Mouse (Mus musculus) MEL (cell line): ENCODE results near the gene Ube3a. TPM values are rescaled to one million over a fixed set of nuclear protein-coding genes. Genes with fewer than 3 reads are reported as not detected.
A peak's percentile ranks its signal among the peaks of the same experiment; 100 is the strongest.

Experiments used
- DNase-seq: peaks from one replicate; pipeline ENCODE4 v3.0.0; 2011; ENCODE audit warnings: low read depth, low spot score
- H3K27ac ChIP-seq: 2 replicates; pipeline ENCODE4 v1.5.1; 2012; ENCODE audit warnings: low read depth, mild to moderate bottlenecking, control low read depth, low read length, moderate library complexity; ENCODE audit not compliant: control insufficient read depth
- H3K27me3 ChIP-seq, 2 experiments: fragments of 150-350 bp in 1 of 2; sonication (generic) in 1 of 2; 2 replicates each; pipeline ENCODE4 v1.6.1; 2012; ENCODE audit warnings: low read length in 2 of 2, mild to moderate bottlenecking in 2 of 2, improper control_type of control experiment in 1 of 2, moderate library complexity in 1 of 2; ENCODE audit not compliant: insufficient read depth in 2 of 2, control insufficient read depth in 1 of 2
- H3K36me3 ChIP-seq, 2 experiments: 2 replicates each; pipeline ENCODE4 v1.6.1; 2012 to 2014; ENCODE audit warnings: low read length in 2 of 2, improper control_type of control experiment in 1 of 2, inconsistent platforms in 1 of 2, mild to moderate bottlenecking in 1 of 2; ENCODE audit not compliant: insufficient read depth in 2 of 2, control insufficient read depth in 1 of 2
- H3K4me1 ChIP-seq, 2 experiments: fragments of 150-350 bp in 1 of 2; sonication (generic) in 1 of 2; 2 replicates each; pipeline ENCODE4 v1.6.1; 2012; ENCODE audit warnings: low read length in 2 of 2, improper control_type of control experiment in 1 of 2, mild to moderate bottlenecking in 1 of 2; ENCODE audit not compliant: insufficient read depth in 2 of 2, control insufficient read depth in 1 of 2
- H3K4me3 ChIP-seq, 2 experiments: fragments of 150-350 bp in 1 of 2; sonication (generic) in 1 of 2; 2 replicates each; pipeline ENCODE4 v1.5.1; 2012; ENCODE audit warnings: low read depth in 2 of 2, low read length in 2 of 2, mild to moderate bottlenecking in 2 of 2, moderate library complexity in 2 of 2, control low read depth in 1 of 2, improper control_type of control experiment in 1 of 2; ENCODE audit not compliant: control insufficient read depth in 1 of 2, insufficient read depth in 1 of 2
- H3K79me2 ChIP-seq: 2 replicates; pipeline ENCODE4 v1.6.1; 2012; ENCODE audit warnings: mild to moderate bottlenecking, low read length, moderate library complexity; ENCODE audit not compliant: control insufficient read depth, poor library complexity, insufficient read depth
- H3K9ac ChIP-seq: 2 replicates; pipeline ENCODE4 v1.6.1; 2012; ENCODE audit warnings: low read depth, mild to moderate bottlenecking, control low read depth, low read length, moderate library complexity; ENCODE audit not compliant: control insufficient read depth, poor library complexity, severe bottlenecking
- H3K9me3 ChIP-seq: fragments of 150-350 bp; sonication (generic); replicated peaks from 2 replicates; pipeline ENCODE4 v1.6.1; 2012; ENCODE audit warnings: mild to moderate bottlenecking, low read length, improper control_type of control experiment, moderate library complexity; ENCODE audit not compliant: insufficient read depth
- BHLHE40 ChIP-seq: IDR thresholded peaks from 2 replicates; pipeline ENCODE4 v1.6.1; 2012; ENCODE audit warnings: low read depth, mild to moderate bottlenecking, inconsistent platforms, low read length, improper control_type of control experiment, borderline replicate concordance
- E2F4 ChIP-seq: IDR thresholded peaks from 2 replicates; pipeline ENCODE4 v1.6.1; 2011; ENCODE audit warnings: low read depth, low read length, improper control_type of control experiment, borderline replicate concordance
- ETS1 ChIP-seq: IDR thresholded peaks from 2 replicates; pipeline ENCODE4 v1.6.1; 2012; ENCODE audit warnings: low read depth, mild to moderate bottlenecking, inconsistent platforms, low read length, improper control_type of control experiment, moderate library complexity
- GABPA ChIP-seq: IDR thresholded peaks from 2 replicates; pipeline ENCODE4 v1.6.1; 2012; ENCODE audit warnings: low read depth, mild to moderate bottlenecking, inconsistent platforms, low read length, improper control_type of control experiment, moderate library complexity
- GATA1 ChIP-seq: IDR thresholded peaks from 2 replicates; pipeline ENCODE4 v1.6.1; 2011; ENCODE audit warnings: low read depth, low read length, improper control_type of control experiment
- MAX ChIP-seq: IDR thresholded peaks from 2 replicates; pipeline ENCODE4 v1.6.1; 2011; ENCODE audit warnings: low read length, improper control_type of control experiment
- MEF2A ChIP-seq: IDR thresholded peaks from 2 replicates; pipeline ENCODE4 v1.6.1; 2014; ENCODE audit warnings: low read depth, mild to moderate bottlenecking, inconsistent platforms, low read length, improper control_type of control experiment; ENCODE audit not compliant: poor library complexity, insufficient replicate concordance, severe bottlenecking; ENCODE audit errors: extremely low read depth
- MYC ChIP-seq: IDR thresholded peaks from 2 replicates; pipeline ENCODE4 v1.6.1; 2011; ENCODE audit warnings: low read depth, mild to moderate bottlenecking, low read length, improper control_type of control experiment, moderate library complexity
- NRF1 ChIP-seq: IDR thresholded peaks from 2 replicates; pipeline ENCODE4 v1.6.1; 2014; ENCODE audit warnings: low read depth, mild to moderate bottlenecking, inconsistent platforms, low read length, improper control_type of control experiment, moderate library complexity; ENCODE audit not compliant: poor library complexity, insufficient read depth, severe bottlenecking
- POLR2AphosphoS2 ChIP-seq: IDR thresholded peaks from 2 replicates; pipeline ENCODE4 v1.6.1; 2011; ENCODE audit warnings: low read length, improper control_type of control experiment
- POLR2AphosphoS5 ChIP-seq: IDR thresholded peaks from 2 replicates; pipeline ENCODE4 v1.6.1; 2012; ENCODE audit warnings: low read depth, borderline replicate concordance, mild to moderate bottlenecking, inconsistent platforms, low read length, moderate library complexity, mixed read lengths
- SIN3A ChIP-seq: IDR thresholded peaks from 2 replicates; pipeline ENCODE4 v1.6.1; 2012; ENCODE audit warnings: low read length, improper control_type of control experiment, inconsistent platforms
- TAL1 ChIP-seq: IDR thresholded peaks from 2 replicates; pipeline ENCODE4 v1.6.1; 2012; ENCODE audit warnings: mild to moderate bottlenecking, inconsistent platforms, low read length, moderate library complexity, mixed read lengths
- TBP ChIP-seq: IDR thresholded peaks from 2 replicates; pipeline ENCODE4 v1.8.0; 2011; ENCODE audit warnings: low read depth, low read length, improper control_type of control experiment
- TCF12 ChIP-seq: IDR thresholded peaks from 2 replicates; pipeline ENCODE4 v1.6.1; 2014; ENCODE audit warnings: low read depth, mild to moderate bottlenecking, inconsistent platforms, low read length, improper control_type of control experiment, moderate library complexity
- UBTF ChIP-seq: IDR thresholded peaks from 2 replicates; pipeline ENCODE4 v1.6.1; 2012; ENCODE audit warnings: low read depth, mild to moderate bottlenecking, inconsistent platforms, low read length, improper control_type of control experiment, moderate library complexity, borderline replicate concordance; ENCODE audit not compliant: insufficient read depth
- USF1 ChIP-seq: IDR thresholded peaks from 2 replicates; pipeline ENCODE4 v1.6.1; 2014; ENCODE audit warnings: low read depth, mild to moderate bottlenecking, inconsistent platforms, low read length, improper control_type of control experiment, moderate library complexity
- USF2 ChIP-seq, 2 experiments: IDR thresholded peaks; 2 replicates each; pipeline ENCODE4 v1.6.1; 2011 to 2012; ENCODE audit warnings: improper control_type of control experiment in 2 of 2, low read length in 2 of 2, borderline replicate concordance in 1 of 2, inconsistent platforms in 1 of 2, low read depth in 1 of 2, mild to moderate bottlenecking in 1 of 2; ENCODE audit not compliant: insufficient read depth in 1 of 2
- ZKSCAN1 ChIP-seq: IDR thresholded peaks from 2 replicates; pipeline ENCODE4 v1.6.1; 2012; ENCODE audit warnings: low read depth, mild to moderate bottlenecking, inconsistent platforms, low read length, improper control_type of control experiment, moderate library complexity
- ZNF384 ChIP-seq: IDR thresholded peaks from 2 replicates; pipeline ENCODE4 v1.6.1; 2012; ENCODE audit warnings: low read depth, mild to moderate bottlenecking, inconsistent platforms, low read length, improper control_type of control experiment
- polyA plus RNA-seq, 2 experiments: library from polyadenylated mRNA; stranded (reverse) in 1 of 2; unstranded in 1 of 2; fragments of >175 nt in 1 of 2; fragments of >200 nt in 1 of 2; gene quantifications; 2 replicates each; pipeline versions ENCODE4 v1.2.1 to v1.2.4; 2012; ENCODE audit warnings: low replicate concordance in 2 of 2, low read depth in 1 of 2; ENCODE audit not compliant: insufficient read length in 2 of 2, insufficient read depth in 1 of 2, missing spikeins in 1 of 2
- total RNA-seq: library from RNA; depleted of rRNA; stranded (reverse); fragments of 300-350 nt; gene quantifications from 2 replicates; pipeline ENCODE4 v1.2.3, GENCODE M21; 2012

Gene Ube3a
- total and polyA plus RNA-seq, 3 experiments, result 46.3 to 112 (median 81.7) TPM

- TF ChIP-seq MYC (no peak), MAX (no peak)
These were observed 1.8 kb downstream of the Ube3a start (continued) for GRCm38 (mm10) chr7:59230304-59230703.

GRCm38 (mm10) chr7:59230768-59231167, 2.2 kb downstream of the Ube3a start:
- Histone ChIP-seq H3K27me3 (no peaks in the 10 kb centered on the region), H3K9me3 (no peaks in the 10 kb centered on the region), H3K4me1 (peaks cover 5 to 13% of the 10 kb centered on the region in 2 experiments; a peak in 2 of 4 replicates), H3K4me3 (peak overlapping the region; percentile 40 to 73; a peak in 3 of 4 replicates), H3K79me2 (peaks cover 48% of the 10 kb centered on the region), H3K36me3 (peaks cover 0 to 38% of the 10 kb centered on the region in 2 experiments; a peak in 2 of 4 replicates), H3K27ac (no peak overlapping the region), H3K9ac (peak overlapping the region; percentile 36; the same call in 1 of the 2 replicates)
- no peak for TF ChIP-seq MEF2A
- TF ChIP-seq BHLHE40, result no peak
- TF ChIP-seq TBP, result no peak
- TF ChIP-seq SIN3A, result peak; percentile 9; the same call in 1 of the 2 replicates
- no peak for TF ChIP-seq TAL1
- TF ChIP-seq ZNF384, result peak; percentile 55
- no peak for TF ChIP-seq POLR2AphosphoS2
- DNase-seq, result no peak

- no peaks in the 10 kb centered on the region for H3K27me3 ChIP-seq
- no peak overlapping the region for H3K4me3 ChIP-seq
- peak overlapping the region; percentile 14; the same call in 1 of the 2 replicates for H3K9ac ChIP-seq
- H3K36me3 ChIP-seq, result peaks cover 0 to 41% of the 10 kb centered on the region in 2 experiments; a peak in 2 of 4 replicates
- no peak for TF ChIP-seq USF2 (IDR thresholded peaks at IDR 0.05; ENCODE audit: borderline replicate concordance in 1 of 2, insufficient read depth in 1 of 2, low read depth in 1 of 2, low read length in 2 of 2)
- TF ChIP-seq TAL1, result no peak
- TF ChIP-seq POLR2AphosphoS2, result no peak
- TF ChIP-seq USF1, result no peak
- no peak for TF ChIP-seq MEF2A
- no peak for TF ChIP-seq GATA1
- no peak for TF ChIP-seq UBTF
- TF ChIP-seq ZNF384, result no peak
- TF ChIP-seq GABPA, result no peak
- TF ChIP-seq NRF1, result no peak
- TF ChIP-seq MAX, result no peak
- TF ChIP-seq E2F4, result no peak
- TF ChIP-seq SIN3A, result no peak
- TF ChIP-seq TBP, result no peak
- no peak for TF ChIP-seq ETS1
- TF ChIP-seq BHLHE40, result no peak
- TF ChIP-seq TCF12, result no peak
- TF ChIP-seq POLR2AphosphoS5, result no peak
- TF ChIP-seq ZKSCAN1, result no peak
- DNase-seq, result no peak
- peaks cover 50% of the 10 kb centered on the region for H3K79me2 ChIP-seq
- peaks cover 5 to 15% of the 10 kb centered on the region in 2 experiments; a peak in 2 of 4 replicates for H3K4me1 ChIP-seq
- H3K27ac ChIP-seq, result no peak overlapping the region
- no peaks in the 10 kb centered on the region for H3K9me3 ChIP-seq
These were observed 3.4 kb downstream of the Ube3a start for GRCm38 (mm10) chr7:59231960-59232359.
